Mouse (Mus musculus) megakaryocyte, embryonic 14.5 days (primary cell): ENCODE measurements around the gene Alk.

Experiments
- FLI1 ChIP-seq: IDR thresholded peaks from 2 replicates; pipeline ENCODE4 v1.6.1; 2012; ENCODE audit warnings: low read length, inconsistent platforms, mixed read lengths
- GATA1 ChIP-seq: IDR thresholded peaks from 3 replicates; pipeline ENCODE4 v1.6.1; 2012; ENCODE audit warnings: mixed read lengths, low read length, inconsistent platforms, borderline replicate concordance

GRCm38 (mm10) chr17:72293267-72293580 is 311.2 kb downstream of the Alk start:
- TF ChIP-seq GATA1 (no peak), FLI1 (no peak)
